ENCODE assay signal across 20 mouse cellular contexts in genomic region chr13:3627139-3627538, GRCm38 (mm10).
"Had no signal": no experiment of that assay in that cellular context is flagged by ENCODE, and none has a peak within 500 bp of the region (broad histone marks: within the 10 kb centered on the region; RNA-seq: fewer than 3 reads in every experiment).

No protein-coding gene starts in this region.

- H3K4me2 ChIP-seq: lung, embryonic 14.5 days; midbrain, embryonic 12.5 days; neural tube, embryonic 13.5 days; neural tube, embryonic 15.5 days; stomach, embryonic 15.5 days had no signal

- H3K4me1 ChIP-seq: midbrain, embryonic 10.5 days; midbrain, embryonic 12.5 days; neural tube, embryonic 13.5 days; neural tube, embryonic 15.5 days; stomach, embryonic 15.5 days had no signal

- H3K27ac ChIP-seq: midbrain, embryonic 10.5 days; midbrain, embryonic 12.5 days; neural tube, embryonic 13.5 days; neural tube, embryonic 15.5 days; stomach, embryonic 15.5 days had no signal

- H3K9me3 ChIP-seq: midbrain, embryonic 12.5 days; neural tube, embryonic 13.5 days; neural tube, embryonic 15.5 days; stomach, embryonic 15.5 days had no signal

- H3K36me3 ChIP-seq: midbrain, embryonic 10.5 days; midbrain, embryonic 12.5 days; neural tube, embryonic 13.5 days; neural tube, embryonic 15.5 days; stomach, embryonic 15.5 days had no signal

- H3K4me3 ChIP-seq: midbrain, embryonic 10.5 days; midbrain, embryonic 12.5 days; myocyte; neural tube, embryonic 13.5 days; neural tube, embryonic 15.5 days; stomach, embryonic 15.5 days had no signal

- H3K27me3 ChIP-seq: midbrain, embryonic 12.5 days; neural tube, embryonic 13.5 days; neural tube, embryonic 15.5 days; stomach, embryonic 15.5 days had no signal

- ATAC-seq: midbrain, embryonic 16.5 days had no signal

- DNase-seq: lung, adult 18-20 months; lung, embryonic 14.5 days; lung, postnatal 10 days; lung, postnatal 4 days; midbrain, embryonic 14.5 days; retina, postnatal 1 day; right cerebral cortex, adult 18-20 months; right cerebral cortex, postnatal 25 days; right cerebral cortex, postnatal 4 days; spleen, adult 18-20 months; thymus, adult 18-20 months; thymus, postnatal 14 days; thymus, postnatal 36 days had no signal

- H3K9ac ChIP-seq: lung, embryonic 14.5 days; midbrain, embryonic 12.5 days; neural tube, embryonic 13.5 days; neural tube, embryonic 15.5 days; stomach, embryonic 15.5 days had no signal
